Mouse (Mus musculus) spleen, postnatal 36 days (tissue): ENCODE data around the gene Fam241b.

Source experiments
- DNase-seq, 2 experiments: peaks; one replicate each; pipeline ENCODE4 v3.0.0; 2022; ENCODE audit warnings: low spot score in 2 of 2, mixed read lengths in 1 of 2

The Fam241b gene

DNA sequence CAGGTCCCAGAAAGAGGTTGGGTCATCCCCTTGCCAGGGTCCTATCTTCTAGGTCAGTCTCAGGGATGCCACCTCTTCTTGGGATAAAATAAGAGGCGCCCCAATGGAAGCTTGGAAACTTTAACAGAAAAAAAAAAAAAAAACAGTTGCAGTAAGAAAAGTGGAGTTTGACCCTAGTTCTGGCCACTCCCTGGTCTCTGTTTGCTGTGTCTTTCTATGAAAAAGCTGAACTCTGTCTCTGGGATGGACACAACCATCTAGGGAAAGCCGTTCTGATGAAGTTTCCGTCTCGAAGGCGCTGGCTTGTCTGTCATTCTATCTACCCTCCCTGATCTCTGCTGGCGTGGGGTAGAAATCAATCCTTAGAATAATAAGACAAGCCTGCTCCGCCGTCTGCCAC, 73.1 kb downstream of the Fam241b start:
- DNase-seq: no peak

DNA sequence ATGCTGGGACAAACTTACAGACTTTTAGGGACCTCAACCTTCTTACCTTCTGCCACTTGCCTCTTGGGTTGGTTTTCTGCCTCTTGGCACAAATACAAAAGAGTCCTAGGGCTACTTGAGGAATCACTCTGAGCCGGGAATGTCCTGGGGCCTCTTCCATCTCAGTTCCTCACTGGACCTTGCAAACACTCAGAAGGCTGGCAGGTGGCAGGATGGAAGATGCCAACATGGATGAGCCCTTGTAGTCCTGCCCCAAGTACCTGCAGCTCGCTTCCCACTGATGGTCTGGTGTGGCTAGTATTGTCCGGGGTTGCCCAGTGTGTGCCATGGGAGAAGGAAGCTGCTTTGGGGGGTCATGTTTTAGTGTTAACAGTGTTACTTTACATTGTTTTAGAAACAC, 73.8 kb downstream of the Fam241b start:
- DNase-seq: no peak

DNA sequence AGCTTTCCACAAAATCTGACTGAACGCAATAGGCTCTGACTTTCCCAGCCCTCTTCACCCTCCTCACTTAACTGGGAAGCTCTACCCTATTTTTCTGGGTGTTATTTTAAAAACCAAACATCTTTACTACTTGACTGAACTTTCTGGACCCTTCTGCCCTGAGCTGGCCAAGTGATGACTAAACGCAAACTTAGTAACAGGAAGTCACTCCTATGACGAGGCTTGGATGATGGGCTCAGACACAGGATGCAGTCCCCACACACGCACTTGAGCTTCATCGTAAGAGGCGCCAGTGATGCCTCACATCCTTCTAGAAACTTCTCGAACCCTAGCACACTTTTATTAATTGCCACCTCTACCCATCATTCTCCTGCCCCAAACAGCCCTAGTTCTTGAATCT, 74.3 kb downstream of the Fam241b start:
- no peak for DNase-seq

DNA sequence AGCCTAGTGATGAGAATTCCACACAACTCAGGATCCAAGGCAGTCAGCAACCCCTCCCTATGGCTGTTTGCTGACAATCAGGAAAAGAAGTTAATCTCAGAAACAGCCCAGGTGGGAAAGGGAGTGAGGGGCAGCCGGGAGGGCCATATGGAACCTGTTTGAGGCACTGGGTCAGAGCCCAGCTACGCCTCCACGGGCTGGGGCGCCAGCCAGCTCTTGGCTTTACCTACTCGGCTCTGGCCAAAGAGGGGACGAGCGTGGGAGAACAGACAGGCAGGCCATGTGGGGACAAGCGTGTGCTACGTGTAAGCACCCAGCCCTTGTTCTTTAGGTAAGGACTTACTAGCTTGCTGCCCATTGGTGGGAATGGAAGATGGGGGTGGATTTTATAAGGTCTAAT, 75.2 kb downstream of the Fam241b start:
- no peak for DNase-seq

DNA sequence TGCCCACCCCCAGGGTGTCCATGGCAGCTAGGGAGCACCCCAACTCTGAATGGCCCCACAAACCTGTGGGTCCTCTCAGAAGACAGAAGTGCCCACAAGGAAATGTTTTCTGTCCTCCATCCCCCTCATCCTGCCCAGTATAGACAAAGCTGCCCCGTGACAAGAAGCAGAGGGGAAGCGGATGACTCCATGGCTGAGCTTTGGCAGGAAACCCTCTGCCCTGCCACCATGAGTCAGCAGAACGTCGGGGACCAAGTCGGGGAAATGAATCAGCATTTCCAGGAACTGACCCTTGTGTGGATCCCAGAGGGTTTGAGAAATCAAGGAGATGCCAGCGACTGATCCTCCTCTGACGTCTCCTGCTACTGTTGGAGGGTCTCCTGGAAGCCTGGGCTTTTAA, 77.5 kb downstream of the Fam241b start:
- DNase-seq: no peak

DNA sequence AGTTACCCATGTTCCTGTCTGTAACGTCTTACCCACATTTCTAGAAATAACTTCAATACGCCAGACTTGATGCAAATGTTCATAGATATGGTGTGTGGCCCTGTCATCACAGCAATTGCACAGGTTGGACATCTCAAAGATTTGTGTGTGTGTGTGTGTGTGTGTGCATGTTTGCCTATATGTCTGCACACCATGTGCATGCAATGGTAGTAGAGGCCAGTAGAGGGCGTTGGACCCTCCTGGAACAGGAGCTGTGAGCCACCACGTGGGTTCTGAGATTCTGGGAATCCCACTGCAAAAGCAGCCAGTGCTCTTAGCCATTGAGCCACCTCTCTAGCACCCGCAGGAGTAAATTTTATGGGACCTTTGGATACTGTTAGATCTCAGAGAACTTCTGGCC, 80.9 kb downstream of the Fam241b start:
- DNase-seq: no peak

DNA sequence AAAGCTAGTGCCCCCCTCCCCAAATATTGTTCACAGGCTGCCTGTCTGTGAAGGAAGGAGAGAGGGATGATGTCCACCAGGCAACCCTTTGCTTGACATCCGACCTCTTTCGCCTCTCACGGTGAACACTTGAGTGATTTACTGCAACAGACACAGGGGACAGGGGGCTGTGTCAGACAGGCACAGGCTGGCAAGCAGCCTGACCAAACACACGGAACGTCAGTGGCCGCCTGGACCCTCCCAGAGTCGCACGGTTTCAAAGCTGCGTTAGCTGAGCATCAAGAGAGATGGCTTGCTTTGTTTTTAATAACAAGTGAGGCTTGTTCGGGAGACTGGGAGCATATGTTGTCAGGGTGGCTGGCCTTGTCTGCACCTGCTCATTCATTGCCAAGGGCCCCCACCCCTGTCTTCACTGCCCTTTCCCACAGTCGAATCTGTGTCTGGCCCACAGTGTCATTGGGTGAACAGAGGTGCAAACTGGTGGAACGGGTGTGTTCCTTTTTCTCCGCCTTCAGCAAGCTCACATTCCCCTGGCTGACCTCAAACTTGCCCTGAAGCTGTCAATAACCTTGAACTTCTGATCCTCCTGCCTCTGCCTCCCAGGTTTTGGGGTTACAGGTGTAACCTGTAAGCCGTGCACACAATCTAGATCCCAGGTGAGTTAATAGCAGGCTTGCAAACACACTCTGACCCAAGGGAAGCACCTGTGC, 82.6 kb downstream of the Fam241b start:
- no peak for DNase-seq

DNA sequence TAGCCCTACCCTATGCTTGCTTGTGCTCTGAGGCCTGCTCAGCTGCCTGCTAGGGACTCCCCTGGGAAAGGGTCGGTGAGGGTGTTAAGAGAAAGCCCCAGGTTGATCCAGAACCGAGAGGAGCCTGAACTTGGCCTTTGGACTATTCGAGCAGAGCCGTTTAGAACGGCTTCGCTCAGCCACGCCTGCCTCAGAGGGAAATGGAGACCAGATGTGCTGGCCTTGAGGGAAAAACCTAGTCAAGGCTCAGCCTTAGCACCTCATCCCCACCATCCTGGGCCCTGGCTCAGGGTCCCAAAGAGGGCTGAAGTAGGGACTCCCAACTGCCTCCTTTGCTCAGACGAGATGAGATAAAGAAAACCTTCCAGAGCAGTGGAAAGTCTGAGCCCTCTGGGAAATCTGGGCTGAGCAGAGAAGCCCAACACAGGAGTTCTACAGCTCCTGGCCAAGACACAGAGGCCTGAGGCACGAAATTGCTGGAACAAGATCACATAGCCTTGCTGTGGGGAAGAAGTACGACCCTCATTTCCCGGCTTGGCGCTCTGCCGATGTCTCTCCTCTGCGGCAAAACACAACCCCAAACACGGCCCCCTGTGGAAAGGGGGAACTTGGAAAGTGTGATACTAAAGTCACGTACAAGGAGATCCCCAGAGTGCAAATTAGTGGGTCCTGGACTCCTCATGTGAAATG, 83.4 kb downstream of the Fam241b start:
- DNase-seq: no peak

DNA sequence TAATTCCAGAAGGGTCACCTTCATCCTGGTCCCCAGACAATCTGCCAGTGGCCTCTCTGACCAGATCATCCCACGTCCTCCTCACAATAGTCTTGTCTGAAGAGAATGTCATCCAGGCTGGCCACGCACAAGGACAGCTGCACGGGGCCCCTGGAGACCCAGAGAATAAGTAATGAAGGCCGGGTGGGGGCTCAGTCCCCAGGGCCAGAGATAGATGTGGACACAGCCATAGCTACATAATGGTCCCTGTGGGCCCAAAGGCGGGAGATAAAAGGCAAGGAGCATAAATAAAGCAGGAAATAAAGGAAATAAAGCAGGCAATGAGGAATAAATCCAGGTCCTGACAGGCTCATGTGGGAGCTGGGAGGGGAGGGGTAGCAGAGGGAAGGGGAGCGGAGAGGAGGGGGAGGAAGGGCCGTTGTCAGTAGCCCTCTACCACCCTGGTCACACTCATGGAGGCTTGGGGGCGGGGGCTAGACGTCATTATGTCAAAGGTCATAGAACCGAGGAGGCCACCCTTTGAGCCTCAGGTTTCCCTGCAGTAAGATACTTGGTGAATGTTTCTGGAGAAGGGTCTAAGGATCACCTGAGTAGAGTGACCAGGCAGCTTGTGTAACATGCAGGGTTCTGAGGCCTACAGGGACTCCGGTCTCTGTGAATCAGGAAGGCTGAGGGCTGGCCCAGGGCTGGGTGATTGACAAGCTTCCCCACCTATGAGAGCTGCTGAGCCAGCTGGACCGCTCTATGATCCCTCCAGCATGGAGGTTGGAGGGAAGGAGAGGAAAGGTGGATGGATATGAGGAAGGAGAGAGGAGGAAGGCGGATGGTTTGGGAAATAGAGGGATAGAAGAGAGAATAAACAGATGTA, 85.0 kb downstream of the Fam241b start:
- DNase-seq: no peak
